Comparison of ENCODE assay signal across 8 mouse cellular contexts in the genomic region with DNA sequence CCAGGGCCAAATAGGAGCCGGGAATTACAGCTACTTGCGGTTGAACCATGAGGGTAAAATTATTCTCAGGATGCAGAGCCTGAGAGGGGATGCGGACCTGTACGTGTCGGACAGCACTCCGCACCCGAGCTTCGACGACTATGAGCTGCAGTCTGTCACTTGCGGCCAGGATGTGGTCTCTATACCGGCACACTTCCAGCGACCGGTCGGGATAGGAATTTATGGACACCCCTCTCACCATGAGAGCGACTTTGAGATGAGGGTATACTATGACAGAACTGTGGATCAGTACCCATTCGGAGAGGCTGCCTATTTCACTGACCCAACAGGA. TPM values are rescaled to one million over a fixed set of nuclear protein-coding genes. Genes with fewer than 3 reads are reported as not detected.
DNase-seq lines count a peak whose midpoint lies in the region; ATAC-seq and TF ChIP-seq lines count a peak whose summit lies in the region.

No protein-coding gene starts in this region.

- TF ChIP-seq EP300 in CH12.LX (IDR thresholded peaks at IDR 0.05; ENCODE audit: low read length) = no peak
- no peak for TF ChIP-seq EP300 in liver, postnatal 0 days (IDR thresholded peaks at IDR 0.05; ENCODE audit: low read depth)

- WGBS in heart, embryonic 12.5 days = 16% methylated on average over 16 of the region's 16 CpGs
- whole genome bisulfite sequencing in forebrain, embryonic 15.5 days = 15% methylated on average over 16 of the region's 16 CpGs
- whole genome bisulfite sequencing in liver, postnatal 0 days (ENCODE audit: insufficient replicate concordance) = 14% methylated on average over 16 of the region's 16 CpGs

- no peak for TF ChIP-seq RAD21 in CH12.LX (IDR thresholded peaks at IDR 0.05; ENCODE audit: low read depth, low read length)

- H3K27me3 ChIP-seq in heart, embryonic 12.5 days (replicated peaks) = no peaks in the 10 kb centered on the region
- H3K27me3 ChIP-seq in CH12.LX (replicated peaks) = no peaks in the 10 kb centered on the region
- H3K27me3 ChIP-seq in forebrain, embryonic 15.5 days = no peaks in the 10 kb centered on the region
- no peaks in the 10 kb centered on the region for H3K27me3 ChIP-seq in liver, postnatal 0 days (ENCODE audit: insufficient read depth, low read length)

- H3K4me3 ChIP-seq in heart, embryonic 12.5 days = peak overlapping the region; percentile 95
- H3K4me3 ChIP-seq in CH12.LX (replicated peaks in 1 of 3; ENCODE audit: low read depth in 2 of 3, low read length in 2 of 3, poor library complexity in 1 of 3) = peak overlapping the region; percentile 69 to 79 (median 79)
- H3K4me3 ChIP-seq in forebrain, embryonic 15.5 days = peak overlapping the region; percentile 94
- H3K4me3 ChIP-seq in liver, postnatal 0 days (ENCODE audit: low read depth, low read length) = peak overlapping the region; percentile 97

- peaks cover 16% of the 10 kb centered on the region for H3K4me1 ChIP-seq in heart, embryonic 12.5 days (replicated peaks)
- peaks cover 4 to 28% of the 10 kb centered on the region in 2 experiments for H3K4me1 ChIP-seq in CH12.LX (ENCODE audit: control insufficient read depth in 1 of 2, insufficient read depth in 2 of 2)
- peaks cover 26% of the 10 kb centered on the region for H3K4me1 ChIP-seq in forebrain, embryonic 15.5 days
- peaks cover 18% of the 10 kb centered on the region for H3K4me1 ChIP-seq in liver, postnatal 0 days (ENCODE audit: insufficient read depth)

- H3K79me2 ChIP-seq in CH12.LX (replicated peaks; ENCODE audit: control insufficient read depth, extremely low read depth, insufficient read depth, poor library complexity, severe bottlenecking) = peaks cover 19% of the 10 kb centered on the region

- H3K9ac ChIP-seq in heart, embryonic 12.5 days = peak overlapping the region; percentile 92
- H3K9ac ChIP-seq in CH12.LX (ENCODE audit: insufficient read depth, low read depth) = peak overlapping the region; percentile 65
- H3K9ac ChIP-seq in forebrain, embryonic 15.5 days (replicated peaks) = peak overlapping the region; percentile 90
- H3K9ac ChIP-seq in liver, postnatal 0 days (replicated peaks) = peak overlapping the region; percentile 95

- H3K9me3 ChIP-seq in heart, embryonic 12.5 days (replicated peaks) = no peaks in the 10 kb centered on the region
- no peaks in the 10 kb centered on the region for H3K9me3 ChIP-seq in CH12.LX (replicated peaks; ENCODE audit: low read length)
- H3K9me3 ChIP-seq in forebrain, embryonic 15.5 days = no peaks in the 10 kb centered on the region
- H3K9me3 ChIP-seq in liver, postnatal 0 days (ENCODE audit: low read length) = no peaks in the 10 kb centered on the region

- peaks cover 18% of the 10 kb centered on the region for H3K36me3 ChIP-seq in heart, embryonic 12.5 days
- peaks cover 30 to 50% of the 10 kb centered on the region in 2 experiments for H3K36me3 ChIP-seq in CH12.LX (replicated peaks in 1 of 2; ENCODE audit: control insufficient read depth in 1 of 2, insufficient read depth in 1 of 2, low read length in 1 of 2)
- H3K36me3 ChIP-seq in forebrain, embryonic 15.5 days = peaks cover 16% of the 10 kb centered on the region
- peaks cover 23% of the 10 kb centered on the region for H3K36me3 ChIP-seq in liver, postnatal 0 days (replicated peaks; ENCODE audit: insufficient read depth, low read length)

- no peak for ATAC-seq in heart, embryonic 12.5 days (ENCODE audit: insufficient number of reproducible peaks, low FRiP score)
- ATAC-seq in forebrain, embryonic 15.5 days (replicated peaks) = no peak
- no peak for ATAC-seq in liver, postnatal 0 days

- TF ChIP-seq POLR2A in CH12.LX (IDR thresholded peaks at IDR 0.05; ENCODE audit: low read depth, low read length) = no peak

- TF ChIP-seq CTCF in CH12.LX (conservative IDR thresholded peaks at IDR 0.05 in 1 of 2, IDR thresholded peaks at IDR 0.05 in 1 of 2; ENCODE audit: low read depth in 2 of 2, low read length in 2 of 2) = no peak
- TF ChIP-seq CTCF in liver, postnatal 0 days (IDR thresholded peaks at IDR 0.05; ENCODE audit: low read depth) = no peak

- in situ Hi-C loops in CH12.LX (cut with MboI; ENCODE audit: low pct_ligation_motif_present, low pct_unique_long_range_greater_than_20kb, low sequenced_read_pairs) = no loop called here

- H3K4me2 ChIP-seq in heart, embryonic 12.5 days = peak overlapping the region; percentile 96
- H3K4me2 ChIP-seq in CH12.LX (ENCODE audit: insufficient read depth, low read depth, poor library complexity, severe bottlenecking) = peak overlapping the region; percentile 63
- H3K4me2 ChIP-seq in forebrain, embryonic 15.5 days (replicated peaks) = peak overlapping the region; percentile 75
- peak overlapping the region; percentile 98 for H3K4me2 ChIP-seq in liver, postnatal 0 days (ENCODE audit: low read depth, low read length)

- dilution Hi-C loops in CH12.LX (cut with MboI; ENCODE audit: extremely low pct_ligation_motif_present, extremely low pct_unique_long_range_greater_than_20kb, low sequenced_read_pairs) = no loop called here

- H3K27ac ChIP-seq in heart, embryonic 12.5 days (ENCODE audit: poor library complexity, severe bottlenecking) = peak overlapping the region; percentile 69; the same call in 1 of the 2 replicates
- peak overlapping the region; percentile 29; the same call in 1 of the 2 replicates for H3K27ac ChIP-seq in CH12.LX (ENCODE audit: insufficient read depth, low read depth)
- H3K27ac ChIP-seq in forebrain, embryonic 15.5 days (replicated peaks) = no peak overlapping the region
- H3K27ac ChIP-seq in liver, postnatal 0 days (ENCODE audit: low read depth) = peak overlapping the region; percentile 86

- no peak for DNase-seq in heart, postnatal 4 days
- no peak for DNase-seq in CH12.LX (ENCODE audit: extremely low read depth)
- DNase-seq in liver, postnatal 0 days = no peak
- DNase-seq in ovary, adult 18-20 months (ENCODE audit: low spot score) = no peak
- DNase-seq in embryo, embryonic 10 days (ENCODE audit: low spot score) = no peak
- no peak for DNase-seq in spleen, postnatal 4 days (ENCODE audit: low spot score in 2 of 2)

TF ChIP-seq in CH12.LX, 34 proteins besides CTCF, POLR2A, EP300 and RAD21:
- TF ChIP-seq CHD2 (IDR thresholded peaks at IDR 0.05; ENCODE audit: low read length) (0 out of 2 replicates have a peak, but pooled peaks have one; percentile 24), POLR2AphosphoS2 (IDR thresholded peaks at IDR 0.05; ENCODE audit: low read depth, low read length) (peak; percentile 33; the same call in 1 of the 2 replicates), MEF2A (IDR thresholded peaks at IDR 0.05; ENCODE audit: borderline replicate concordance, low read depth, low read length) (no peak)

RNA-seq across cellular contexts. Expression of gene 1600012H06Rik, which starts 0.7 kb away (rescaled TPM):
- 35.7 and 37.1 TPM in 2 replicates for polyA plus RNA-seq in heart, embryonic 12.5 days (2016; fragmentation: Nextera tagmentation; extraction: Ambion mirVana)
- total RNA-seq in heart, postnatal 4 days (2021) = 10 to 100 TPM; 18.6 to 18.9 TPM
- total RNA-seq in CH12.LX (2012; rRNA removed) (5.4 and 7.4 TPM in 2 replicates), CH12.LX (2014; rRNA removed) (10.5 and 10.6 TPM in 2 replicates)
- 12.0 and 12.4 TPM in 2 replicates for polyA plus RNA-seq in CH12.LX (2012; ENCODE audit: insufficient read length, low read depth)
- 28.5 and 31.7 TPM in 2 replicates for polyA plus RNA-seq in forebrain, embryonic 15.5 days (2015; fragmentation: Nextera tagmentation; extraction: Ambion mirVana)
- 20.0 and 21.3 TPM in 2 replicates for polyA plus RNA-seq in liver, postnatal 0 days (2015; fragmentation: Nextera tagmentation; extraction: Ambion mirVana)

RNA-seq across cellular contexts. Expression of gene Wdr27, which starts 0.7 kb away (rescaled TPM):
- polyA plus RNA-seq in heart, embryonic 12.5 days (2016; fragmentation: Nextera tagmentation; extraction: Ambion mirVana) = 3.9 and 4.1 TPM in 2 replicates
- 1 to 10 TPM in 1 of 2 experiments, under 1 TPM in 1; 0.81 to 1.3 TPM for total RNA-seq in heart, postnatal 4 days (2021)
- total RNA-seq in CH12.LX (2012; rRNA removed) = 1.4 and 2.3 TPM in 2 replicates
- total RNA-seq in CH12.LX (2014; rRNA removed) = 1.7 and 1.9 TPM in 2 replicates
- polyA plus RNA-seq in CH12.LX (2012; ENCODE audit: insufficient read length, low read depth) = 1.8 and 2.1 TPM in 2 replicates
- 7.9 and 8.8 TPM in 2 replicates for polyA plus RNA-seq in forebrain, embryonic 15.5 days (2015; fragmentation: Nextera tagmentation; extraction: Ambion mirVana)
- polyA plus RNA-seq in liver, postnatal 0 days (2015; fragmentation: Nextera tagmentation; extraction: Ambion mirVana) = 3.2 and 4.2 TPM in 2 replicates

RNA-seq across cellular contexts. Expression of gene Phf10, which starts 17.4 kb away (rescaled TPM):
- 28.5 and 28.6 TPM in 2 replicates for polyA plus RNA-seq in heart, embryonic 12.5 days (2016; fragmentation: Nextera tagmentation; extraction: Ambion mirVana)
- 10 to 100 TPM; 67.8 to 69.4 TPM for total RNA-seq in heart, postnatal 4 days (2021)
- total RNA-seq in CH12.LX (2012; rRNA removed) (216 and 364 TPM in 2 replicates), CH12.LX (2014; rRNA removed) (343 and 349 TPM in 2 replicates)
- polyA plus RNA-seq in CH12.LX (2012; ENCODE audit: insufficient read length, low read depth) = 225 and 226 TPM in 2 replicates
- polyA plus RNA-seq in forebrain, embryonic 15.5 days (2015; fragmentation: Nextera tagmentation; extraction: Ambion mirVana) = 16.8 and 17.5 TPM in 2 replicates
- 37.3 and 40.6 TPM in 2 replicates for polyA plus RNA-seq in liver, postnatal 0 days (2015; fragmentation: Nextera tagmentation; extraction: Ambion mirVana)

RNA-seq across cellular contexts. Expression of gene 9030025P20Rik, which starts 34.6 kb away (rescaled TPM):
- polyA plus RNA-seq in heart, embryonic 12.5 days (2016; fragmentation: Nextera tagmentation; extraction: Ambion mirVana) = 6.7 and 7.8 TPM in 2 replicates
- 1 to 10 TPM; 3.3 to 4.8 TPM for total RNA-seq in heart, postnatal 4 days (2021)
- total RNA-seq in CH12.LX (2012; rRNA removed) = 7.9 and 8.6 TPM in 2 replicates
- total RNA-seq in CH12.LX (2014; rRNA removed) = 6.4 and 6.5 TPM in 2 replicates
- polyA plus RNA-seq in CH12.LX (2012; ENCODE audit: insufficient read length, low read depth) = 5.8 and 7.5 TPM in 2 replicates
- polyA plus RNA-seq in forebrain, embryonic 15.5 days (2015; fragmentation: Nextera tagmentation; extraction: Ambion mirVana) = 8.8 and 10.4 TPM in 2 replicates
- polyA plus RNA-seq in liver, postnatal 0 days (2015; fragmentation: Nextera tagmentation; extraction: Ambion mirVana) = 3.3 and 3.9 TPM in 2 replicates

RNA-seq across cellular contexts. Expression of gene Gm3417, which starts 34.9 kb away (rescaled TPM):
- 0.42 TPM in 1 of 2 replicates, not detected in the other for polyA plus RNA-seq in heart, embryonic 12.5 days (2016; fragmentation: Nextera tagmentation; extraction: Ambion mirVana)
- under 1 TPM in 1 of 2 experiments, not detected in 1; 0.48 TPM for total RNA-seq in heart, postnatal 4 days (2021)
- total RNA-seq in CH12.LX (2012; rRNA removed) = 0.46 TPM in 1 of 2 replicates, not detected in the other
- 1.8 and 3.1 TPM in 2 replicates for total RNA-seq in CH12.LX (2014; rRNA removed)
- polyA plus RNA-seq in CH12.LX (2012; ENCODE audit: insufficient read length, low read depth) = 1.8 TPM in 1 of 2 replicates, not detected in the other
- polyA plus RNA-seq in forebrain, embryonic 15.5 days (2015; fragmentation: Nextera tagmentation; extraction: Ambion mirVana) = 0.63 and 0.87 TPM in 2 replicates
- polyA plus RNA-seq in liver, postnatal 0 days (2015; fragmentation: Nextera tagmentation; extraction: Ambion mirVana) = 1.8 and 1.9 TPM in 2 replicates
